Mouse (Mus musculus) midbrain, postnatal 0 days (tissue): ENCODE data around the gene Gm2237. TPM values are rescaled to one million over a fixed set of nuclear protein-coding genes. Genes with fewer than 3 reads are reported as not detected.
"Not testable (repeated sequence)": the region's sequence is repeated elsewhere in the genome, so short reads cannot be mapped to it uniquely, and the experiment has no call there.

Source experiments
- ATAC-seq: fragments of 200-750 bp; cut with Nextera tagmentation; 2 replicates; pipeline ENCODE4 v1.8.0; 2017; ENCODE audit warnings: moderate number of reproducible peaks, mild to moderate bottlenecking, moderate TSS enrichment, moderate library complexity; ENCODE audit not compliant: low FRiP score
- DNase-seq: peaks from one replicate; pipeline ENCODE4 v3.0.0-alpha.2; 2015; ENCODE audit warnings: low spot score
- H3K27ac ChIP-seq: fragments of 300-500 bp; sonication (generic); 2 replicates; pipeline ENCODE4 v1.5.1; 2014; ENCODE audit warnings: low read depth, mild to moderate bottlenecking, low read length, mixed read lengths
- H3K27me3 ChIP-seq: fragments of 300-500 bp; sonication (generic); 2 replicates; pipeline ENCODE4 v1.6.1; 2014; ENCODE audit warnings: low read length, control low read depth, mixed read lengths; ENCODE audit not compliant: insufficient read depth
- H3K36me3 ChIP-seq: fragments of 300-500 bp; sonication (generic); 2 replicates; pipeline ENCODE4 v1.6.1; 2014; ENCODE audit warnings: low read length, control low read depth, mixed read lengths; ENCODE audit not compliant: insufficient read depth
- H3K4me1 ChIP-seq: fragments of 300-500 bp; sonication (generic); 2 replicates; pipeline ENCODE4 v1.6.1; 2014; ENCODE audit warnings: mild to moderate bottlenecking, control low read depth, antibody characterized with exemption, low read length, mixed read lengths; ENCODE audit not compliant: insufficient read depth
- H3K4me2 ChIP-seq: fragments of 300-500 bp; sonication (generic); 2 replicates; pipeline ENCODE4 v1.6.1; 2014; ENCODE audit warnings: low read depth, mild to moderate bottlenecking, low read length, mixed read lengths; ENCODE audit not compliant: poor library complexity, severe bottlenecking
- H3K4me3 ChIP-seq: fragments of 300-500 bp; sonication (generic); 2 replicates; pipeline ENCODE4 v1.5.1; 2014; ENCODE audit warnings: low read depth, mild to moderate bottlenecking, low read length, moderate library complexity
- H3K9ac ChIP-seq: fragments of 300-500 bp; sonication (generic); replicated peaks from 2 replicates; pipeline ENCODE4 v1.6.1; 2014; ENCODE audit warnings: mild to moderate bottlenecking, low read length, moderate library complexity, mixed read lengths; ENCODE audit not compliant: poor library complexity, severe bottlenecking
- H3K9me3 ChIP-seq: fragments of 300-500 bp; sonication (generic); 2 replicates; pipeline ENCODE4 v1.6.1; 2016; ENCODE audit warnings: low read length, control low read depth
- CTCF ChIP-seq: IDR thresholded peaks from 2 replicates; pipeline ENCODE4 v1.5.1; 2016; ENCODE audit warnings: antibody characterized with exemption, mild to moderate bottlenecking
- WGBS: fragments of 180-500 bp; shearing (Covaris S2); extraction: QIAGEN DNeasy Blood & Tissue Kit; methylation state at CpG from one replicate; pipeline ENCODE4 v1.1.7; 2014; 5-methylcytosine and 5-hydroxymethylcytosine counted together
- polyA plus RNA-seq: library from polyadenylated mRNA; unstranded; fragments of >200 nt; fragmentation: Nextera tagmentation; extraction: Ambion mirVana; gene quantifications from 2 replicates; pipeline ENCODE4 v1.2.1, GENCODE M21; 2015
- total RNA-seq: library from RNA; depleted of rRNA; stranded (reverse); fragments of >200 nt; gene quantifications from 2 replicates; pipeline ENCODE4 v1.2.3, GENCODE M21; 2014; rRNA removed

Gm2237 gene
- total RNA-seq (6.0 and 6.2 TPM in 2 replicates), polyA plus RNA-seq (5.7 and 5.8 TPM in 2 replicates)

GRCm38 (mm10) chr14:19584804-19585667, at the start of gene Gm2237:
TSS of gene Gm2237 (minus strand) at chr14:19585135.
- peak; percentile 0 for DNase-seq
- H3K9me3 ChIP-seq, H3K27me3 ChIP-seq, H3K4me1 ChIP-seq, H3K36me3 ChIP-seq, ATAC-seq: not testable (repeated sequence)
- Histone ChIP-seq H3K9ac (peak within 1 kb of the TSS; percentile 56; the same call in 1 of the 2 replicates), H3K4me2 (peak within 1 kb of the TSS; percentile 32; the same call in 1 of the 2 replicates), H3K4me3 (peak within 1 kb of the TSS; percentile 40), H3K27ac (peak within 1 kb of the TSS; percentile 62; the same call in 1 of the 2 replicates)
- 0% methylated on average over 1 of the region's 62 CpGs for WGBS
- TF ChIP-seq CTCF: peak; percentile 41

GRCm38 (mm10) chr14:19602481-19602880, 17.5 kb upstream of the Gm2237 start, which contains the start of gene Gm5458:
TSS of gene Gm5458 (minus strand) at chr14:19602581.
- WGBS: 92% methylated on average over 1 of the region's 2 CpGs

GRCm38 (mm10) chr14:19549863-19550262, 35.1 kb downstream of the Gm2237 start, which contains the start of gene Gm2244:
TSS of gene Gm2244 (minus strand) at chr14:19549963.
- H3K9ac ChIP-seq, H3K4me3 ChIP-seq, H3K27ac ChIP-seq, H3K36me3 ChIP-seq, H3K4me1 ChIP-seq, H3K9me3 ChIP-seq, ATAC-seq, H3K27me3 ChIP-seq, H3K4me2 ChIP-seq, DNase-seq: not testable (repeated sequence)
- 67% methylated on average over 1 of the region's 3 CpGs for WGBS

More at GRCm38 (mm10) chr14:19602481-19602880, 17.5 kb upstream of the Gm2237 start, which contains the start of gene Gm5458:
- H3K4me1 ChIP-seq, H3K36me3 ChIP-seq, H3K27me3 ChIP-seq, H3K4me3 ChIP-seq, H3K4me2 ChIP-seq, H3K27ac ChIP-seq, H3K9me3 ChIP-seq, H3K9ac ChIP-seq, ATAC-seq, DNase-seq: not testable (repeated sequence)

Other genes with a start within 250 kb of the Gm2237 start
- gene Gm21738, start 166.2 kb downstream of the Gm2237 start, total RNA-seq: 1.2 TPM in 1 of 2 replicates, not detected in the other
- gene Gm21738, start 166.2 kb downstream of the Gm2237 start, polyA plus RNA-seq: 0.31 and 0.72 TPM in 2 replicates
- gene Gm2244, start 35.2 kb downstream of the Gm2237 start, total RNA-seq: 0.16 TPM in 1 of 2 replicates, not detected in the other
- 0.53 and 0.63 TPM in 2 replicates for gene Gm2244, start 35.2 kb downstream of the Gm2237 start, polyA plus RNA-seq
- not detected in 2 replicates for gene Gm5458, start 17.4 kb upstream of the Gm2237 start, total RNA-seq
- not detected in 2 replicates for gene Gm5458, start 17.4 kb upstream of the Gm2237 start, polyA plus RNA-seq
- gene Nid2, start 166.1 kb upstream of the Gm2237 start, total RNA-seq: 35.2 and 39.0 TPM in 2 replicates
- gene Nid2, start 166.1 kb upstream of the Gm2237 start, polyA plus RNA-seq: 18.6 and 21.3 TPM in 2 replicates
- gene Rtraf, start 238.7 kb upstream of the Gm2237 start, total RNA-seq: 72.8 and 85.3 TPM in 2 replicates
- gene Rtraf, start 238.7 kb upstream of the Gm2237 start, polyA plus RNA-seq: 131 and 137 TPM in 2 replicates